Mouse (Mus musculus): Measurements from ENCODE around the gene Ftsj3.

DNA sequence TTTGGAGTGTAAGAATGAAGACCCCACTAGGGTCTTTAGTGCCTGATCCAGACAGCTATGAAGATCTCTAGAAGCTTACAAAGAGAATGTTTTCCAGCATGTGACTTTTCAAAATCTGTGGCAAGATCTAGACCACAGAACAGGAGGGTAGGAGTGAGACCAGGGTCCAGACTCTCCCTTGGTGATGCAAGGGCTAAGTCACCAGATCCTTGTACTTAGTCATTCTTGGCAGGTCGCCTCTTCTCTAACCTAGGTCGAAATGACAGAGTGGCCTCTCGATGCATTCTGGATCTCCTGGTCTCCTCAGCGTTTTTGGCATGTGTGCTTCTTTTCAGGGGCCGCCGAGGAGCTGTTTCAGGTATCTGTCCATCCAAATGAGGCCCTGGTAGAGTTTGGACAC is 26.6 kb upstream of the Ftsj3 start:
- TF ChIP-seq CTCF (IDR thresholded peaks at IDR 0.05 in 2 of 3, conservative IDR thresholded peaks at IDR 0.05 in 1 of 3; ENCODE audit: control insufficient read depth in 1 of 3, insufficient read depth in 1 of 3, low read depth in 2 of 3, low read length in 3 of 3, poor library complexity in 1 of 3, severe bottlenecking in 1 of 3) (no peak), HCFC1 (IDR thresholded peaks at IDR 0.05; ENCODE audit: low read depth, low read length) (no peak), GATA1 (IDR thresholded peaks at IDR 0.05; ENCODE audit: low read depth, low read length) (no peak), MAFK (IDR thresholded peaks at IDR 0.05; ENCODE audit: borderline replicate concordance, low read depth, low read length) (no peak), EP300 (IDR thresholded peaks at IDR 0.05; ENCODE audit: low read depth in 1 of 2, low read length in 2 of 2) (no peak), MYB (IDR thresholded peaks at IDR 0.05; ENCODE audit: low read depth, low read length) (no peak), MAX (IDR thresholded peaks at IDR 0.05; ENCODE audit: low read length) (no peak), TCF12 (IDR thresholded peaks at IDR 0.05; ENCODE audit: low read depth, low read length) (no peak), E2F4 (IDR thresholded peaks at IDR 0.05; ENCODE audit: borderline replicate concordance, low read depth, low read length) (no peak), GABPA (IDR thresholded peaks at IDR 0.05; ENCODE audit: low read depth, low read length) (no peak), MAZ (IDR thresholded peaks at IDR 0.05; ENCODE audit: low read depth, low read length) (no peak), POLR2A (IDR thresholded peaks at IDR 0.05; ENCODE audit: control insufficient read depth in 1 of 2, insufficient read depth in 1 of 2, low read depth in 1 of 2, low read length in 2 of 2, poor library complexity in 1 of 2) (no peak)

All from MEL (cell line).